Mouse (Mus musculus) frontal cortex, postnatal 14 days (tissue): ENCODE results near the gene Nxpe2.

ENCODE experiments used
- DNase-seq, 2 experiments: peaks; one replicate each; pipeline ENCODE4 v3.0.0; 2022; ENCODE audit warnings: low spot score in 2 of 2

The Nxpe2 gene

GRCm38 (mm10) chr9:48298983-48299382 is 54.3 kb downstream of the Nxpe2 start:
- DNase-seq, result no peak

GRCm38 (mm10) chr9:48294754-48295153 is 58.5 kb downstream of the Nxpe2 start:
- no peak for DNase-seq

- DNase-seq, result no peak
Observed at GRCm38 (mm10) chr9:48290281-48290680, 63.0 kb downstream of the Nxpe2 start.

DNA sequence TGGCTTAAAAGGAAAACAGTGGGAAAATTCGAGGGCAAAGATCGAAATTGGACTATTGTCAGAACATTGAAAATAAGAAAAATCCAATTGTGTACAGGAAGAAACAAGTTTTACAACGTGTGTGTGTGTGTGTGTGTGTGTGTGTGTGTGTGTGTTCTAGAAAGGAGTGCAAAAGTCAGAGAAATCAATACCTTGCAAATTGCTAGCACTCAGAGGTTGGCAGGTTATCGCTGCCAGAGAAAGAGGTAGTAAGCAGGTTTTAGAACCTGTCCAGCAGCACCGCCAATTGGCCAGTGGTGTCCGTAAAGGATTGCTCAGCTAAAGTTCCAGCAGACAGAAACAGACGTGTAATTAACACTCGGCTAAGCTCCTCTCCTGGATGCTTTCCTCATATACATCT is 69.0 kb downstream of the Nxpe2 start:
- no peak for DNase-seq

DNA sequence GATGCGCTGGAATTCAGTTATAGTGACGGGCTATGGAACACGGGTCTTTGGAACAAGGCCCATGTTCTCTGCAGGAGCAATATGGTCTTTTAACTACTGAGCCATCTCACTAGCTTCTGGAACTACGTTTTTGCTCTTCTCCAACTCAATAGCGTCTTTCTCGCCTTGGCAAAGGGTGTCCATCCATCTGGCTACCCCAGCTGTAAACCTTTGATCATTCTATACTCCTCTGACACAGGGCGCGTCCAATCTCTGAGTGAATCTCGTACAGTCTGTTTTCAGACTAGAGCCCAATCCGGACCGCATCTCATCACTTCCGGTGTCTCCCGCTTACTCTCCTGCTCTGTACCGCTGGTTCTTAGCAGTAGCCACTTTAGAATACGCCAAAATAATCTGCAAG is 76.4 kb downstream of the Nxpe2 start:
- DNase-seq, result no peak
